Mouse (Mus musculus) layer of hippocampus, adult 9-10 months (tissue): ENCODE results near the gene Vdac2.
A peak's percentile ranks its signal among the peaks of the same experiment; 100 is the strongest.

Experiments used
- DNase-seq: peaks from one replicate; pipeline ENCODE4 v3.0.0; 2022; ENCODE audit warnings: low spot score

Gene Vdac2

GRCm38 (mm10) chr14:21824938-21825337, at the start of gene Vdac2:
TSS of gene Vdac2 (plus strand) at chr14:21825238.
- no peak for DNase-seq

- no peak for DNase-seq
Measured at GRCm38 (mm10) chr14:21776201-21776600, 48.8 kb upstream of the Vdac2 start.

- DNase-seq, result no peak
Measured at GRCm38 (mm10) chr14:21786500-21786899, 38.5 kb upstream of the Vdac2 start.

GRCm38 (mm10) chr14:21787374-21787773, 37.7 kb upstream of the Vdac2 start:
- no peak for DNase-seq

GRCm38 (mm10) chr14:21788121-21788520, 36.9 kb upstream of the Vdac2 start:
- no peak for DNase-seq

- DNase-seq, result no peak
Measured at GRCm38 (mm10) chr14:21790585-21791251, 34.3 kb upstream of the Vdac2 start.

GRCm38 (mm10) chr14:21791722-21792121, 33.3 kb upstream of the Vdac2 start:
- DNase-seq, result no peak

- DNase-seq, result no peak
Measured at GRCm38 (mm10) chr14:21792250-21792649, 32.8 kb upstream of the Vdac2 start.

GRCm38 (mm10) chr14:21800641-21801040, 24.4 kb upstream of the Vdac2 start:
- DNase-seq, result no peak

- DNase-seq, result no peak
Measured at GRCm38 (mm10) chr14:21801624-21802023, 23.4 kb upstream of the Vdac2 start.

- no peak for DNase-seq
Measured at GRCm38 (mm10) chr14:21802543-21803206, 22.4 kb upstream of the Vdac2 start.

GRCm38 (mm10) chr14:21806203-21806602, 18.8 kb upstream of the Vdac2 start:
- no peak for DNase-seq

- no peak for DNase-seq
Measured at GRCm38 (mm10) chr14:21806631-21807160, 18.3 kb upstream of the Vdac2 start.

GRCm38 (mm10) chr14:21808208-21808922, 16.7 kb upstream of the Vdac2 start:
- no peak for DNase-seq

- no peak for DNase-seq
Measured at GRCm38 (mm10) chr14:21809418-21809817, 15.6 kb upstream of the Vdac2 start.

GRCm38 (mm10) chr14:21811301-21811700, 13.7 kb upstream of the Vdac2 start:
- DNase-seq, result no peak

GRCm38 (mm10) chr14:21811744-21812393, 13.2 kb upstream of the Vdac2 start:
- no peak for DNase-seq

- peak; percentile 46 for DNase-seq
Measured at GRCm38 (mm10) chr14:21812590-21813162, 12.4 kb upstream of the Vdac2 start.

GRCm38 (mm10) chr14:21813216-21813615, 11.8 kb upstream of the Vdac2 start:
- DNase-seq, result no peak

- no peak for DNase-seq
Measured at GRCm38 (mm10) chr14:21813847-21814246, 11.2 kb upstream of the Vdac2 start.

- DNase-seq, result no peak
Measured at GRCm38 (mm10) chr14:21814606-21815005, 10.4 kb upstream of the Vdac2 start.

GRCm38 (mm10) chr14:21816255-21816654, 8.8 kb upstream of the Vdac2 start:
- DNase-seq, result no peak
